Mouse (Mus musculus) inflammation-experienced regulatory T-cells (primary cell): ENCODE results near the gene Taf5. TPM values are rescaled to one million over a fixed set of nuclear protein-coding genes. Genes with fewer than 3 reads are reported as not detected.

ENCODE experiments used
- polyA plus RNA-seq, 2 experiments: library from polyadenylated mRNA; unstranded; fragments of 100-300 nt; shearing (Covaris generic); gene quantifications; one replicate each; pipeline ENCODE4 v1.2.1; 2017

Taf5 gene
- polyA plus RNA-seq, result 10 to 100 TPM; 12.5 to 12.8 TPM

GRCm38 (mm10) chr19:47067096-47067882, at the start of gene Taf5:
Gene Taf5, plus strand, starts transcription at chr19:47067746.

DNA sequence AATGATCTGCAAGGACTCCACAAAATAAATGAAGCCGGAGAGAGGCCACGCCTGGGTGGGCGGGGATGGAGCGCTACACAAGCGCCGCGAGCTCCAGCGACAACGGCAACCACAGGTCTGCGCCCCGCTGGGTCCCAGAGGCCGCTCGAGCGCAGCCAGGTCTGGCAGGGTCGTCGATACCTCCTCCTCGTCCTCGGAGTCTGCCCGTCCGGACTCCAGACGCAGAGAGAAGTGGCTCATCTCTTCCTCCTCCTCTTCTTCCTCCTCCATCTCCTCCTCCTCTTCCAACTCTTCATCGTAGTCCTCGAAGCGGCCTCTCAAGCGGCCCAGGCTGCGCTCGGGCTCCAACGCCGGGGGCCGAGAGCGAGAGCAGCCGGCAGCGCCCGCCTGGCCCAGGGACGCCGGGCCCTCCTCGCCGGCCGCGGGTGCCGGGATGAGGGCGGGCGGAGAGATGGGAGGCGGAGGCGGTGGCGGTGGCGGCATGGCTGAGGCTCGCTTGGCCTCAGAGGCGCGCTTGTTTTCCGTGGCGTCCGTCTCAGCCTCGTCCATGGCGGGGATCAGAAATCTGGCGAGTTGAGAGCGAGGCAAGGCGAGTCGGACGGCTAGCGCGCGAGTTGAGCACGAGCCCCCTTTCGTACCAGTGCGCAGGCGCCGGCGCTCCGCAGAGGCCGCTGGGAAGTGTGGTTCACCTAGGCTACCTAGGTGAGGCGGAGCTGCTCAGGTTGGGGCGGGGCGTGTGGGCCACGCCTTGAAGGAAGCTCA, 17.1 kb upstream of the Taf5 start, which contains the start of gene Pcgf6:
Gene Pcgf6, minus strand, starts transcription at position 636 of the 762 bp plus-strand sequence.

DNA sequence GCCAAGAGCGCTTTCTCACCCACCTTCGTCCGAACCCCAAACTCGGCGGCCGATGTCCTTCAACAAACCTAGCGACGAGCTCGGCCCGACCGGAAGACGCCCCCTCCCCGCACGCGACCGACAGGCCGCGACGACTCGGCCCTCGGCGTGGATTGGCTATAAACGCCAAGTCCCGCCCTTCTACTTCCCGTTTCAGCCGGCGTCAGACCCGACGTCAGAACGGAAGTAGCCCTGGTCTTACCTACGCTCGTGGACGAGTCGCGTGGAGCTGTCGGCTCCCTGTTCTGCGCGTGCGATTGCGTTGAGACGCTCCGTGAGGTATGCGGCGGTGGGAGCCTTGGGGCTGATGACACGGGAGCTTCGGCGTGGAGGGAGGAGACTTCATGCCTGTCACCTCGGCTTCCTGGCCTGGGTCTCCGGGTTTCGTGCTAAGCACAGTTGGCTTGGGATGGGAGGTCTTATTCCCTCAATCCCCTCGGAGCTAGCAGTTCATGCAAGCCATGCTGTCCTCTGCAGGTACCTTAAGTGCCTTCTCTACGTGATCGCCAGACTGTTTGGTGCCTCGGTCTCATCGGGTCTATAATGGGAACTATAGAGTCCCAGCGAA, 23.1 kb downstream of the Taf5 start, which contains the start of the genes Usmg5 and Pdcd11:
Gene Usmg5, minus strand, starts transcription at position 98 of the 607 bp plus-strand sequence.
Gene Pdcd11, plus strand, starts transcription at position 219 of the 607 bp plus-strand sequence.

Other genes starting within 250 kb of the Taf5 start
- under 1 TPM; 0.10 to 0.37 TPM for gene Ina, start 53.0 kb upstream of the Taf5 start, polyA plus RNA-seq
- gene Nt5c2, start 52.6 kb upstream of the Taf5 start, polyA plus RNA-seq, result 10 to 100 TPM; 31.9 to 44.4 TPM
- gene Pcgf6, start 16.8 kb upstream of the Taf5 start, polyA plus RNA-seq, result 10 to 100 TPM; 31.7 to 42.3 TPM
- gene Usmg5, start 22.9 kb downstream of the Taf5 start, polyA plus RNA-seq, result 100 to 1,000 TPM; 295 to 364 TPM
- 10 to 100 TPM; 12.8 to 15.5 TPM for gene Pdcd11, start 23.0 kb downstream of the Taf5 start, polyA plus RNA-seq
- 10 to 100 TPM; 23.5 to 25.7 TPM for gene Calhm2, start 70.5 kb downstream of the Taf5 start, polyA plus RNA-seq
- gene Calhm1, start 76.5 kb downstream of the Taf5 start, polyA plus RNA-seq, result not detected
- gene Calhm3, start 90.0 kb downstream of the Taf5 start, polyA plus RNA-seq, result not detected
- gene Neurl1a, start 111.1 kb downstream of the Taf5 start, polyA plus RNA-seq, result under 1 TPM; 0.16 to 0.98 TPM